Mouse (Mus musculus) frontal cortex, postnatal 36 days (tissue): ENCODE measurements around the gene Itm2b.

Experiments used
- DNase-seq, 2 experiments: peaks; one replicate each; pipeline ENCODE4 v3.0.0; 2022; ENCODE audit warnings: low spot score in 2 of 2

The Itm2b gene

DNA sequence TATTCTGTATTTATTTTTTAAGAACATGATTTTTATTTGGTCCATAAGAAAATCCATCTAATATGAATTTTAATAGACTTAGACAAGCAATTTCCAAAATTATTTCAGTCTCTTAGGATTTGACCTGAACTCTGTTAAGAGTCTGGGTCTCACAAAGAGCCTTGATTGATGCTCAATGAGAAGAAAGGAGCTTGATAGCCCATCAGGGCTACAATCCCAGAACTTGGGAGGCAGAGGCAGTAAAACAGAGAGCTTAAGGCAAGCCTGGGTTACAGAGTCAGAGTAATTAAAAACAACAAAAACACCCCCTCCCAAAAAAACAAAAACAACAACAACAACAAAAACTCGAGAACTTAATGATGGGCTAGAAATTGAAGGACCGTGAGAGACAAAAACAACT lies 61.1 kb downstream of the Itm2b start:
- DNase-seq = no peak

DNA sequence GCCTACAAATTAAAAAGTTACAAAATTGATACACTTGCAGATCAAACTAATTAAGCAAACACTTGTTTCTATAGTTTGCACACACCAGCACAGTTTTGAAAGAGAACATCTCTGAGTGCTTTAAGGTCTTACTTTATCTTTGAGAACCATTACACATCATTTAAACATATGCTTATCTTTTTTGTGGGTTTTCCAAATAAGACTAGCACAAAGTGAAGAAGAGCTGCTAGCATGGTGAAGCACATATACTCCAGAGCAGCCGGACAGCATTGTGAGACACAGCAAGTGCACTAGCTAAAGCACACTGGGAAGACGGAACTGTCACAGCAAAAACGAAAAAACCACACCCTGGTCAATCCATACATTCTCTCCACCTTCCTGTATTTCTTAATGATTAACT lies 62.9 kb downstream of the Itm2b start:
- no peak for DNase-seq

DNA sequence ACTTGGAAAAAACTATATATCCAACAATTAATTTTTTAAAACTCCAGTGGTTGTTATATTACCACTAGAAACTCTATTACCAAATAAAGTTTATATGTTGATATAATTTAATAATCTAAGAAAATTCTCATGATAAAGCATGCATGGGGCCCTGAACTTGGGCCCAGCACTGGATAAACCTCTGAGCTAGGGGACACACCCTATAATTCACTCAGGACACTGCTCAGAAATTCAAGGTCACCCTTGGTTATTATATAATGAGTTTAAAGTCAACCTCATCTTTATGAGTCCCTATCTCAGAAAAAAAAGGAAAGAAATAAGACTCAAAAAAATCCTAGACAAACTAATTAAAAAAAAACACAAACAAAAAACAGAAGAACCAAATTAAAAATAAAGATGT lies 68.2 kb downstream of the Itm2b start:
- no peak for DNase-seq

- DNase-seq = no peak
These were observed 71.2 kb downstream of the Itm2b start for GRCm38 (mm10) chr14:73313864-73314263.

GRCm38 (mm10) chr14:73313396-73313795 lies 71.7 kb downstream of the Itm2b start:
- no peak for DNase-seq

GRCm38 (mm10) chr14:73312909-73313308 lies 72.2 kb downstream of the Itm2b start:
- DNase-seq = no peak
